Mouse (Mus musculus): ENCODE results near the gene Nmt2.

DNA sequence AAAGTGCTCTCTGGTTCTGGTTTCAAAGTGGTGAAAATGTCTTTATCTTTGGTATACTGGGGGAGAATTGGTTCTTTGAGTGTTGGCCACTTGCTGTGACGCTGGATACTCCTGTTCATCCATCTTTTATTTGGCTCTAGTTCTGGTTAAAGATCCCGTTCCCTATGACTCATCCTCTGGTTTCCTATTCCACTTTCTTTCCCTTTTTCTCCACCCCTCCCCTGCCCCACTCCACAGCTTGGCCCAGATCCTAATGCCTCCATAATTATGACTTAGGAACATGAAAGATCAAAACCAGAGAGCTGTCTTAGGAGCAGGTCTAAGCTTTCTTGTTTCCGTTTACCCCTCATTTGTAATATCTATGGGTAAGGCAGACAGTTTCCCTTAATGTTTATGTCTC is 39.8 kb upstream of the Nmt2 start:
- no peak for TF ChIP-seq CTCF (IDR thresholded peaks at IDR 0.05; ENCODE audit: low read depth)
- TF ChIP-seq EP300 (IDR thresholded peaks at IDR 0.05; ENCODE audit: low read depth) = no peak

Measured in heart, postnatal 0 days (tissue).